Mouse (Mus musculus) spleen, adult 2 months (tissue): ENCODE data around the gene Rims3.

Experiments
- CTCF ChIP-seq: fragments of 200-500 bp; IDR thresholded peaks from 2 replicates; pipeline ENCODE4 v1.5.1; 2011; ENCODE audit warnings: mild to moderate bottlenecking, inconsistent platforms; ENCODE audit not compliant: insufficient read depth, insufficient read length, insufficient replicate concordance; ENCODE audit errors: extremely low read depth
- POLR2A ChIP-seq: fragments of 200-500 bp; IDR thresholded peaks from 2 replicates; pipeline ENCODE4 v1.6.1; 2011; ENCODE audit warnings: low read depth, low read length, inconsistent platforms

DNA sequence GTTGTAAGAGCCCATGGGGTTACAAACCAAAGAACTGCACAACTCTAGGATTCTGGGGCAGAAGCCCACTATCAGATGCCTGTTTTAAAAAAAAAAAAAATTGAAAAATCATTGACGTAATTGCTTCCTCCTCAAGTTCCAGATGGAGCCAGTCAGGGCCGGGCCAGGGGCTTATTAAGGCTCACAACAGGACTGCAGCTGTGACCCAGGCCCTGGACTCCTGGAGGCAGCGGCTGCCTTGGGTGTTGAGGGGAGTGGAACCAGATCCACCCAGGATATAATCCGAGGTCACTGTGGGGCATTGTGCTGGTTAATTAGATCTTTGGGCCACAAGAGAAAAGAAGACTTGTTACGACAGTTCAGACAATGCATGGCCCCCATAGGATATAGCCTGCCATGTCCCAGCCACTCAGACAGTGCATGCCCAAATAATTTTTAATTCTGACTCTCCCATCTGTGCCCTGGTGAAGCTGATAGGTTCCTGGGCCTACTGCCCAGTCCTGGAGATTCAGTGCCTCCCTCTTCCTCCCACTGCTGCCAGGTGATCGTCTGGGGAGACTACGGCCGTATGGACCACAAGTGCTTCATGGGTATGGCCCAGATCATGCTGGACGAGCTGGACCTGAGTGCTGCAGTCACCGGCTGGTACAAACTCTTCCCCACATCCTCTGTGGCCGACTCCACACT, 36.3 kb downstream of the Rims3 start:
- TF ChIP-seq POLR2A (no peak), CTCF (no peak)
